Mouse (Mus musculus) c-Kit-positive CD71-positive TER-119-positive erythroid progenitor cells, embryonic 14.5 days (primary cell): ENCODE results near the gene Fbxo36.

ENCODE experiments used
- DNase-seq: peaks from one replicate; pipeline ENCODE4 v3.0.0-alpha.2; 2013; ENCODE audit warnings: low spot score

Fbxo36 gene

DNA sequence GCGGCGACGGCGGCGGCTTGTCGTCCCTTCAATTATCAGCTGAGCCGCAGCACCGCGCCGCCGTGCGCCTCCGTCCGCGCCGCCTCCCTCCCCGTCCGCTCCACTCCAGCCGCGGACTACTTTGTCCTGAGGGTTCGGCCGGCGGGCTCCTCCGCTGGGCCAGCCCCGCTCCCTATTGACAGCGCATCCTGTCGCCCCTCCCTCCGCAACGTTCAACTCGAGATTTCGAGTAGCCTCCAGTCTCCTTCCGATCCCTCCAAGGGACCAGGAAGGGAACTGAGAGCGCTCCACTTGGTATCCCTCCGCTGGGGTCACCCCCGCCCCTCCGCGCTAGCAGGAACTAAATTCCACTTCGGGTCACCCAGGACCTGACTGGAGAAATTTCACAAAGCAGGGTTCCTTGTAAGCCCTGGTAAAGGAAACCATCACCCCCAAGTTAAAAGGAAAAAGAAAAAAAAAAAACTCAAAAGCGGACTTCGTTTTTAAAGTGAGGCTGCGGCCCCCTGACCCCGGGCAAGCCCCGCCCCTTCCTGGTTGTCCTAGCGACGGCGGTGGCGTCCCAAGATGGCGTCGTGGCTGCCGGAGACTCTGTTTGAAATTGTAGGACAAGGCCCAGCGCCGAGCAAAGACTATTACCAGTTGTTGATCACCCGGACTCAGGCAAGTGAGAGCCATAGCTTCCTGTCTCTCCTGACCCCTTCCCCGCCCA, at the start of gene Fbxo36:
TSS of gene Fbxo36 (plus strand) at position 533 of the 709 bp plus-strand sequence.
- peak; percentile 87 for DNase-seq

DNA sequence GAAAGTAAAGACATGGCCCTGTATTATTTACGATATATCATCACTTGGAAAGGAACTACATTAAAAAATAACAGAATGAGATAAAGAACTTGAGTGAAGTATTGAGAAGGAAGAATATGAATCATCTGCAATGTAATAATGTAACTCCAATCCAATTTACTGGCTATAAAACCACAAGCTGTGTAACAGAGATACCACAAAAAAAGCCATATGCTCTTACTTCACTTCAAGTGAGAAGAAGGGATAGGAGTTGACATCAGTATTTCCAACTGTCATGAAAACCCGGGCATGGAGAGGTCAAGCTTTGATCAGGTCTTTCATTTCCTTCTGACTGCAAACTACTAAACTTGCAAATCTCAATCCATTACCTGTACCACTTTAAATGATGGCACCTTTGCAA, 48.2 kb upstream of the Fbxo36 start:
- no peak for DNase-seq

DNA sequence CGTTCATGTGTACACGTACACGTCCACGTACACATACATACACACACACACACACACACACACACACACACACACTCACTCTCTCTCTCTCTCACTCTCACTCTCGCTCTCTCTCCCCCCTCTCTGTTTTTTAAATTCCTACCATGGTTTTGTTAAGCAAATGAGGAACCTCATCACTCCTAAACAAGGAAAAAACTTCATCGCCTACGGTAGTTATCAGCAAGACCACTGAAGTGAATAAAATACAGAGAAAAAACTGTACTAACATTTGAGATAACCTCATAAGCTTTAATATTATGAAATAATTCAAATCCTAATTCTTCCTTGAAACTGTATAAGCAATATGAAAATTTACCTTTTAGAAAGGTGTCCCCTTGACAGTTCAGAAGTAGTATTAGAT, 44.3 kb upstream of the Fbxo36 start:
- no peak for DNase-seq

DNA sequence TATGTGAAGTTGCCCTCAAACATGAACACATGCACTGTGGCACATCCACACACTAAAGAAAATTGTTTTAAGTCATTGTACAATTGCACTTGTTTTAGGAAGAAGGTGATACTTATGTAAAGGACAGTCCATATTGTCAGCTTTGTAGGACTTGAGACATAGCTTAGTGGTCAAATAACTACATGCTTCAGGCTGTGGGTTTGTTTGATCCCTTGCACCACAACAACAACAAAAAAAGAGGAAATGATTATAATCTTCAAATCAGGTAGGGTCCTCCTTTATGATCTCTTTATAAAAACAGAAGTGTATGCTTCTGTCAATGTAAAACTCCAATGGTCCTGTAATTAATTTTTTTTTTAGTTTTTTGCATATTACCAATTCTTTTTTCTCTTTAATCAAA, 40.5 kb upstream of the Fbxo36 start:
- no peak for DNase-seq

DNA sequence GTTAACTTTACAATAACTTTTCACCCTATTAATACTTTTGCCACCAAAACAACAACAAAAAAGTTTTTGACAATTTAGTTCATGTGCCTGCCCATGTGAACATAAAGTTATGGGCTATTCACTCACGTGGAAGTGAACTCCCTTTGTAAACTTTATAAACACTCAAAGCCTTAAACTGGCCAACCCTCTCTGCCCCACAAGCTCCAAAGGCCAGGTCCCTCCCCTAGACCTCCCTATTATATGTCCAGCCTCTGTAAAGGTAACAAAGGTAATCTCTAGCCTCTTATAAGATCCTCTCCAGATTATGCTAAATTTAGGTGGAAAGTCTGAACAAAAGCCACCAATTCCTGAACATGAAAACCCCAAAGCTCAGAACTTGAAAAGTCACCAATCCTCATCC, 35.9 kb upstream of the Fbxo36 start:
- DNase-seq = no peak

DNA sequence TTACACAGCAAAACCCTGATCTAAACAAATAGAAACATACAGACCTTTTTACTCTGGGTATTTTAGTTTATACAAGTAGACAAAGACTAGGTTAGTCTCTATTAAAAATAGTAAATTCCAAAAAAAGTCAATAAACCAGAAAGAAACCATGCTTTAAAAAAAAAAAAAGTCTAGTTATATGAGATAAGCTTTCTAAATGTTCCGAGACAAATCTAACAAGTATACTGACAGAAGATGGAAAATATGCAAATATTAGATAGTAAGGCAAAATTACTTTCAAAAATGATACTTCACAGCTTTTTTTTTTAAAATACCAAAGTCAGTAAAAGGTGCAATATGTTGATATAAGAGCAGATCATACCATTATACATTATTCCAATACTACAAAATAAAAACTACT, 22.0 kb upstream of the Fbxo36 start:
- no peak for DNase-seq

DNA sequence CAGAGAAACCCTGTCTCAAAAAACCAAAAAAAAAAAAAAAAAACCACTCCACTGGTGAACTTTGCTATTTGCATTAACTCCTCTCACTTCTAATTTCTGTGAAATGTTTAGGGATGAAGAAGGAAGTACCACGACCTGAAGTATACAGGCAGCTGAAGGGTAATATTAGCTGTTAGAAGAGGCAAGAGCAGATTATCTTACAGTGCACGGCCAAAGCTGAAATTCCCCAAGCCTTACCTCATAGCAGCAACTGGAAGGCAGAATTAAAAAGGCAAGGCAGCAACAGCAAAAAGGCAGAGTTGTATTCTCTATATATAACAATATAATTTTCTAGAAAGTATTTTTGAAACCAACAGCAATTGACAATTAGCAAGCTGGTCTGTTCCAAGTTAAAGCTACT, 14.6 kb upstream of the Fbxo36 start:
- DNase-seq = no peak

DNA sequence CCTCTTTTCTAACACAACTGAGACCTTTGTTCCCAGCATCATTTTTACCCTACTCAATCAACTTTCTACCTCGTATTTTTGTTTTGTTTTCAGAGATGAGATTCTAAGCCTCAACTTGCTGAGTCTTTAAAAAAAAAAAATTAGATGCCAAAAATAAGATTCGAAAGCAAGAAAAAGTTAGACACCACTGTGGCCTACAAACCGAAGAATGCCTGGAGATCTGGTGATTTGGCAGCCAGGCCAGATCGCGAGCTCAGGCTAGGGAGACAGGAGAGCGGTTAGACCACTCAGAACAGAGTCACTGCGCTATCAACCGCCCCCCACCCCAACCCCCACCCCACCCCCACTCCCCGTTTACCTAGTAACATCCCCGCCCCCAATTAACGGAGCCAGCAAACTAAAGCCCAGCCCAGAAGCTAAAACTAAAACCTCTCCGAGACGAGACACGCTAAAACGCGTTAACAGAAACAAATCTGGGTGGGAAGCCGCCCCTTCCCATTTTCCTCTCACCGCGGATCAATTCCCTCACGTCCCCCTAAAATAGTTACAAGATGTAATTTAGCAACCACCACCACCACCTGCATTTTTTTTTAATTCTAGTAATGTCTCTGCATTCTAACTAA, 2.0 kb upstream of the Fbxo36 start:
- DNase-seq = no peak

DNA sequence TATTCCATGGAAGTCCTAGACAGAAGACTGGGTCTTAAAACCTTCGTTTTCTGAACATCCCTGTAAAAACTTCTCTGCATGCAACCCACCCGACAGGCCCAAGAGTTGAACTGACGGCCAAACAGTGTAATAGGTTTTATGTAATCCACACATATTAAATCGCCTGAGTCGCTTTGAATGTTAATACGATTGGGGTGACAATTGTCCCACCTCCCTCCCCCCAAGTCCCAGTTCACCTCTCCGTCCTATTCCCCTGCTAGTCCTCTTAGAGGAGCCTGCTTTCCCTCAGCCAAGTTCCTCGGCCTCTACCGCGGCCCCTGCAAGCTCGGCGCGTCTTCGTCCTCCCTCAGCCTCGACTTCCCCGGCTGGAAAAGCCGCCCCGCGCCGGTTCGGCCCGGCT, 1.5 kb upstream of the Fbxo36 start:
- DNase-seq = no peak

DNA sequence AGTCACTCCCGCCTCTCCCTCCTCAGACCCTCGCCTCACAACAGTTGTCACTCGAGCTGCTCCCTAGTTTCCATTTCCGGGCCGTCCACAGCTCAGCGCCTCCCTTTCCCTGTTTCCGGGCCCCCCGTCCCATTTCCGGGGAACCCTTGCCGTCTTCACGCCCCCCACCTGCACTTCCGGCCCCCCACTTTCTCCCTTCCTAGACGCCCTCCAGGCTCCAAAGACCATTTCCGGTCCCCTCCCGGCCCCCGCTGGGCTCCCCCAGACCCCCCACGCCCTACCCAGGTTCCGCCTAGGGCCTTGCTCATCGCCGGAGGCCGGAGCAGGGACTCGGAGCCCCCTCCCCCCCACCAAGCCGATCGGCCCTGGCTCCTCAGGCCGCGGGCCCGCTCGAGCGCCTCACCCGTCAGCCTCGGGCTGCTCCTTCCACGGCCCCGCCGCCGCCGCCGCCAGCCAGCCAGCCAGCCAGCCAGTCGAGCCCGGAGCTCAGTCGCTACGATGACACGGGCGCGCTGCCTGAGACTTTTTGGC, 955 bp upstream of the Fbxo36 start:
- DNase-seq = peak; percentile 45

DNA sequence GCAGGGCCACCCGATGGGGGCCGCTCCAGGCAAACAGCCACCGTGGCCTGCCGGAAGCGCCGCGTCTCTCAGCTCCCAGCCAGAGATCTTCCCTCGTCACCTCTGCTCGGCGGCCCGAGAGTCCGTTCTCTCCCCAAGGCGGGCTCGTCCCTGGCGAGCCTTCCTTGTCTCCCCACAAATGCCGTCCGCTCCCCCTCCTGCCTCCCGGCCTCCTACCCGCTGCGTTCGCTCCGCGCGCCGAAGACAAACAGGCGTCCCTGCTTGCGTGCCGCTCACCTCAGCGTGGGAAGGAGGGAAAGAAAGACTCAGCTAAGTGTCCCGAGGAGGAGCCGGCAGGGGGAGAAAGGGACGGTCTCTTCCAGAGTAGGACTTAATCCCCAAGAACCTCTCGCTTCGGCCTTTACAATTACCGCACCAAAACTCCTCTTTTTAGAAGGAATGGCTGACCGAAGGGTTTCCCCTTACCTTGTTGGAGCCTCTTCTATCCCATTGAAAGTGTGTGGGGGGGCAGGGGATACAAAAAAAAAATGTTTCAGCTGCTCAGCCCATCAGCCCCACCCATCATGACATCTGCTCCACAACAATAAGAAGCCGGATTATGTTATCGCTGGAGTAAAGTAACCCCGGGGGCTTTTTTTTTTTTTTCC, 500 bp downstream of the Fbxo36 start, which contains the start of gene Trip12:
TSS of gene Trip12 (minus strand) at position 499 of the 647 bp plus-strand sequence.
- peak; percentile 53 for DNase-seq

DNA sequence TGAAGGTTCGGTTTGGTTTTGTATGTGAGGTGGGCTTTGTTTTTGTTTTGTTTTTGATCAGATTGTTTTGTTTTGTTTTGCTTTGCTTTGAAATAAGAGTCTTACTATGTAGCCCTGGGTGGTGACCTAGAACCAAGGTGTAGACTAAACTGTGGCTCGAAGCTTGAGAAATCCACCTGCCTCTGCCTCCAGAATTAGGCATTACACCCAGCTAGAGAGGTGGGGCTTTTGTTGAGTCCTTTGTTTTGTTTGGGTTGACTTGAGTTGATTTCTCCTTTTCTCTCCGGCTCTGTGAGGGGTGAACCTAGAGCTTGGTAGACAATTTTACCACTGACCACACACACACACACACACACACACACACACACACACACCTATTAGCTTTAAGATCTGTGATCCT, 1.4 kb downstream of the Fbxo36 start:
- DNase-seq = no peak

DNA sequence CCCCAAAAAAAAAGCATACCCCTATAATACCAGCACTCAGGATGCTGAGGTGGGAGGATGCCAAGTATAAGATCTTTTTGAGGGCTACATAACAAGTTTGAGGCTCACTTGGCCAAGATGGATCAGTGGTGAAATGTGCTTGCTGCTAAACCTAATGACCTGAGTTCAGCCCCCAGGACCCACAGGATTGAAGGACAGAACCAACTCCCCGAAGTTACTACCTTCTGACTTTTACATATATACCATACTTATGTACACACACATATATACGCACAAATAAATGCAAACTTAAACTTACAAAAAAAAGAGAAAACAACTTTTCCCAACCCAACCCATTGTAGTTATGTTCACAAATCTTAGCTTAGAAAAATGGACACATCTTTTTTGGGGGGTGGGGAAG, 3.7 kb downstream of the Fbxo36 start:
- DNase-seq = no peak

DNA sequence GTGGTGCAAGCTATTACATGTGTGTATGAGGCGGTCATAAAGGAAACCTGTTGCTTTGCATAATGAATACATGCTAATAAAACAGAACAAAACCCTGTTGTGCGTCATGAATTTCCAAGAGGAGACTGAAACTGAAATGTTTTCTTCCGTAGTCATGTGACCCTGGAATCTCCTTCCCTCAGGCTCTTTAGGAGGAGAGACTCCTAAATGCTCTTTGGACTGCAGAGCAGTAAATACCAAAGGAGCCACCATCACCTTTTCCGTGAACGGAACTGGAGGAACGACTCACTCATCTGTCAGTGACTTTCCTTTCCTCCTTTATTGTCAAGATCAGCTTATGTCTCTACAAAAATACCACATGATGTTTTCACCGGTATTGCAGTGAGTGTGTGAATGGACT, 8.1 kb downstream of the Fbxo36 start:
- no peak for DNase-seq

DNA sequence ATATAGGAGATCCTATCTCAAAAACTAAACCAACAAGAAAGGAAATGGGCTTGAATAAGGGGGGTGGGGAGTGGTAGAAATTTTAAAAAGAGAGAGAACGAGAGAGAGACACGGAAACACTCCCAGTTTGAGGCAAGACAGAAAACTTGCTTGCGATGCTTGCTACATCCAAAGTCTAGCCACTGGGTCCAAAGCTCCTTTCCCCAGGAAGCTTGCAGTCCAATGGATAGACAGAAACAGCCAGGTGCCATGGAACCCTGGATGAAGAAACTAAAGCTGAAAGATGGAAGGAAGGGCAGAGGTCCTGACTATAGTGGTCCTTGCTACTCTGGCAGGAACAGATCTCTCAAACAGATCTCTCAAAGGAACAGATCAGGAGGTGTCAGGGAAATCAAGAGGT, 8.7 kb downstream of the Fbxo36 start:
- no peak for DNase-seq

DNA sequence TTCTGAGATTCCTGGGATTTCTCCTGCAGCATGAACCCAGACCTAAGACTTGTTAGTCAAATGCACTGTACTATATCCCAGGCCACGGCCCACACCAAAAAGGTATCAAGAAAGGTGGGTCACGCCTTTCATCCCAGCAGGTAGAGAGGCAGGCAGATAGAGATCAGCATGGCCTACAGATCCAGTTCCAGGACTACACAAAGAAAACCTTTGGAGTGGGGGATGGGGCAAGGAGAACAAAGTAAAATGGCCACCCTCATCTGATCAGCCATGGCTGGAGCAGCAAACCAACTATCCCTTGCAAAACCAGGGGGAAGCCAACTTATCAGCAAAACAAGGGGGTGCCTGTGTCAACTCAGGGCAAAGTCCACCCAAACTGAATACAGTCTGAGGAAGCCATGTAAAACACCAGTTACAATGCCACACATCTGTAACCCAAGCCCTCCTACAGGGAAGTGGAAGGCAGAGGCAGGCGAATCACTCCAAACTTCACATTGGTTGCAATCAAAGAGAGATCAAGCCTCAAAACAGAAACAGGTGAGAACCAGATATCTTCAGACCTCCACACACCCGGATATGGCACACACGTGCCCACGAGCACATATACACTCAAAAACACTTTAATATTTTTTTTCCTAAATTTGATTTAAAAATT, 9.3 kb downstream of the Fbxo36 start:
- DNase-seq = no peak

DNA sequence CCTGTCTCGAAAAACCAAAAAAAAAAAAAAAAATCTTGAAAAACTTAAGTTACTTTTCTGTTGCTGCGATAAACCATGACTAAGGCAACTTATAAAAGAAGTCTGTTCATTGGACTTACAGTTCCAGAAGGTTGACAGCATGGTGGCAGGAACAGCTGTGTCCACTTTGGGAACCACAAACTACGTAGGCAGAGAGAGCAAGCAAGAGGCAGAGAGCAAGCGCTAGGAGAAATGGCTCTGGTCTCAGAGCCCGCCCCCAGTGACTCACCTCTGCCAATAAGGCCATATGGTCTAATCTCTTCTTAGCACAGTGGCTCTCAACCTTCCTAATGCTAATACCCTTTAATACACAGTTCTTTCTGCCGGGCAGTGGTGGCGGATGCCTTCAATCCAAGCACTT, 10.2 kb downstream of the Fbxo36 start:
- no peak for DNase-seq

DNA sequence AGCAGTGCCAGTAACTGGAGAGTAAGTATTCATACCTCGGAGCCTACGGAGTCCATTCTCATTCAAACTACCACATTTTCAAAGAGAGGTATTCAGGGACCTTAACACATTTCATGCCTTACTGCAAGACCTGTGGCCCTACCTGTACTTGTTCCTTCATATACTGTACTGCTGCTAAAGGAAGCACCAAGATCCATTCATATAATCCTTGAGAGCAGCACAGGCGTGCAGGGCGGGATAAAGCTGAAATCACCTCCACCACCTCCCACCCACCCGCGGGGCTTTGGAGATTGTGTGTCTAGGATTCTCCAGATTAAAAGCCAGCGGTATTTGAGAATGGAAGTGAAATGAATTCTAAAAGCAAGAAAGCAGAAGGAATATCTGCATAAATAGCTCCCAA, 10.8 kb downstream of the Fbxo36 start:
- no peak for DNase-seq

DNA sequence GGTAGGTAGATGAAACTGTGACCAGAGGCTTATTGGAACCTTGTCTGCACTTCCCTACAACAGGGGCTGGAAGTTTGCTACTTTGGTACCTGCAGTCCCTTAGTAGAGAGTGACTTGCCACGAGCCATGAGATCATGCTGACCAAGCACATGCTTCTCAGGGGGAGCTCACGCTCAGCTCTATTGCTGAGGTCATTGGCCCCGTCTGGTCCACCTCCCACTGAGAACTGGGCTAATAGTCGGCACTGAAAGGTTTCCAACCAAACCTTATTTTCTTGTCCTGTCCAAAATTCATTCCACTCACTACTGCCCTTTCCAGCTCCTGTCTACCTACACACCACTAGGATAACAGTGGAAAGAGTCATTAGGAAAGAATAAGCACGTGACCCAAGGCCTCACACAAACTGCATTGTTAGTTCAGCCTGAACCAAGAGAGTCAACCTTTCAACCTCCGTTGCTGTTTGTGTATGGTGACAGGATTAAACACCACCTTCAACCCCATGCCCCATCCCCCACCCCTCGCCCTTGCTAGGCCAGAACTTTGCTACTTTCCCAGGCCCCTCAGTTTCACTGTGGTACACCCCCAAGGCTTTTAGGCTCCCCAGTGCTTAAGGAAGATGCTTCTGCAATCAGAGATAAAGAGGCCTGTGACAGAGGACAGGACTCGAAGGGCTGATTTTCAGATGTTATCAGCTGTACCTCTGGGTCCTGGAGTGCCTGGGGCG, 12.0 kb downstream of the Fbxo36 start:
- DNase-seq = no peak

DNA sequence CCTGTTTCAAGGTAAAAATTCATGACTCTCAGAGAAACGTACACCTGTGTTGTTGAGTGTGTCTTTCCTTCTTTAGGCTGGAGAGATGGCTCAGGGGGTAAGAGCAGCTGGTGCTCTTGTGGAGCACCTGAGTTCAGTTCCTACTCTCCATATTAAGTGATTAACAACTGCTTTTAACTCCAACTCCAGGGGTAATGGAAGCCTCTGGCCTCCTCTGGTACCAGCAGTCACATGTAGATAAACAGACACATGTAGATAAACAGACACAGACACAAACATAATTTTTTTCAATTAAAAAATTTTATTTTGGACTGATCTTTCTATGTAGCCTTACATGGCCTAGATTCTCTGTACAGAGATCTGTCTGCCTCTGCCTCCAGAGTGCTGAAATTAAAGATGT, 14.1 kb downstream of the Fbxo36 start:
- DNase-seq = no peak

DNA sequence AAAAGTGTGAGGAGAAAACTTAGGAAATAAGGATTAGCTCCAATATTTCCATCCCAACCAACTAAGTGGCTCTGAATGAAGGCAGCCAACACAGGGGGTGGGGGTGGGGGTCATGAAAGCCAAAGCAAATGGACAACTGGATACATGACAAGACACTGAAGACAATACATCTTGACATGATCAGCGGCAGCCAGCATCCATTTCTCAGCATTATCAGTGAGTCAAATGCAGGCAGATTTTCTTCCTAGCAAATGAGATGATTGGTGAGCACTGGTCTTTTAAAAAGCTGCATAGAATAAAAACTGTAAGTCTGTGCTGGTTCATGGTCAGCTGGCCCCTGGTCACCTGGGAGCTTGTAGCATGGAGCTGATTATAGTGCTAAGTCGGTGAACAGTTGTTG, 15.3 kb downstream of the Fbxo36 start:
- DNase-seq = no peak

DNA sequence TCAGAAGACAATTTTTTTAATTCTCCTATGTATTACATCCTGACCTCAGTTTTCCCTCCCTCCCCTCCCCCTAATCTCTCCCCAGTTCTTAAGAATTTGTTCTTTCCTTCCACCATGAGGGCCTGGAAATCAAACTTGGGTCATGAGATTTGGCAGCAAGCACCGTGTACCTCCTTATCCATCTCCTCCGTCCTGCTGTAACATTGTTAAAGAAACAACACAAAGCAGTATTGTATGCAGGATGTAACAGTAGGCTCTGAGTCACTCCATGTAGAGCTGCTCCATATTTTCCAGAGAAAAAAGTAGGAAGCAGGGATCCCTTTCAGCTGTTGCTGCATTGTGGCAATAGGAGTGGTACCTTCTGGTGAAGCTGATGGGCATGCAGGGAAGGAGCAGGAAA, 16.1 kb downstream of the Fbxo36 start:
- no peak for DNase-seq
